Mouse (Mus musculus) kidney, postnatal 0 days (tissue): ENCODE data around the gene Gp1ba. TPM values are rescaled to one million over a fixed set of nuclear protein-coding genes. Genes with fewer than 3 reads are reported as not detected.

Experiments used
- ATAC-seq: fragments of 200-750 bp; cut with Nextera tagmentation; replicated peaks from 2 replicates; pipeline ENCODE4 v1.8.0; 2017; ENCODE audit warnings: low read depth, moderate number of reproducible peaks, moderate TSS enrichment, moderate library complexity; ENCODE audit not compliant: low FRiP score
- DNase-seq: peaks from one replicate; pipeline ENCODE4 v3.0.0-alpha.2; 2016; ENCODE audit warnings: low spot score
- H3K27ac ChIP-seq: fragments of 300-500 bp; sonication (generic); 2 replicates; pipeline ENCODE4 v1.5.1; 2014; ENCODE audit warnings: mild to moderate bottlenecking
- H3K27me3 ChIP-seq: fragments of 300-500 bp; sonication (generic); 2 replicates; pipeline ENCODE4 v1.6.1; 2014; ENCODE audit warnings: low read length, mixed read lengths; ENCODE audit not compliant: insufficient read depth
- H3K36me3 ChIP-seq: fragments of 300-500 bp; sonication (generic); 2 replicates; pipeline ENCODE4 v1.6.1; 2014; ENCODE audit warnings: low read length, mixed read lengths; ENCODE audit not compliant: insufficient read depth
- H3K4me1 ChIP-seq: fragments of 300-500 bp; sonication (generic); replicated peaks from 2 replicates; pipeline ENCODE4 v1.6.1; 2014; ENCODE audit warnings: antibody characterized with exemption, low read length, mixed read lengths; ENCODE audit not compliant: insufficient read depth
- H3K4me2 ChIP-seq: fragments of 300-500 bp; sonication (generic); 2 replicates; pipeline ENCODE4 v1.6.1; 2014; ENCODE audit warnings: mild to moderate bottlenecking, low read length, moderate library complexity, mixed read lengths
- H3K4me3 ChIP-seq: fragments of 300-500 bp; sonication (generic); replicated peaks from 2 replicates; pipeline ENCODE4 v1.5.1; 2014; ENCODE audit warnings: low read depth, low read length
- H3K9ac ChIP-seq: fragments of 300-500 bp; sonication (generic); 2 replicates; pipeline ENCODE4 v1.6.1; 2014; ENCODE audit warnings: low read depth, low read length
- H3K9me3 ChIP-seq: fragments of 300-500 bp; sonication (generic); replicated peaks from 2 replicates; pipeline ENCODE4 v1.6.1; 2016; ENCODE audit warnings: low read length, inconsistent platforms, mixed read lengths
- CTCF ChIP-seq: IDR thresholded peaks from 2 replicates; pipeline ENCODE4 v1.5.1; 2016; ENCODE audit warnings: antibody characterized with exemption, low read depth, mild to moderate bottlenecking, moderate library complexity
- WGBS: fragments of 180-500 bp; shearing (Covaris S2); extraction: QIAGEN DNeasy Blood & Tissue Kit; methylation state at CpG from one replicate; pipeline ENCODE4 v1.1.7; 2014; 5-methylcytosine and 5-hydroxymethylcytosine counted together
- polyA plus RNA-seq: library from polyadenylated mRNA; unstranded; fragments of >200 nt; fragmentation: Nextera tagmentation; extraction: Ambion mirVana; gene quantifications from 2 replicates; pipeline ENCODE4 v1.2.1, GENCODE M21; 2015

Gene Gp1ba
- polyA plus RNA-seq, 1 experiment from 2014 or later = 0.16 TPM

DNA sequence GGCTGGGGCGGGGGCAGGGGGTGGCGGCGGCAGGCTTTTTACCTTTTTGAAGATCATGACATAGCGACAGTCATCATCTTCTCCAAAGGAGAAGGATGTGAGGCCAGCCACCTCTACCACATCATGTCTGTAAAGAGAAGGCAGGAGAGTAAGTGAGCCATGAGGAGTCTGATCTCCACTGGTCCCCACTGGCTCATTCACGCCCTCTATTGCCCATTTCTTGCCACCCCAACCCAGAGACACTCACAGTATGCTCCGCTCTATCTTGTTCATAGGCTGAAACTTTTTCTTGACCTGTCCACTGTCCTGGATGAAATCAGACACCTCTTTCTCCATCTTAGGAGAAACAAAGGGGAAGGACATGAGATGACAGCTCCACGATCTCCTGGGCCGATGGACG is 25.8 kb downstream of the Gp1ba start:
- peaks cover 37% of the 10 kb centered on the region for H3K36me3 ChIP-seq
- ATAC-seq = no peak
- no peak for DNase-seq
- no peak overlapping the region for H3K4me3 ChIP-seq
- H3K9ac ChIP-seq = no peak overlapping the region
- no peak overlapping the region for H3K27ac ChIP-seq
- 85% methylated on average over 9 of the region's 9 CpGs for WGBS
- no peaks in the 10 kb centered on the region for H3K9me3 ChIP-seq
- no peak for TF ChIP-seq CTCF
- H3K27me3 ChIP-seq = no peaks in the 10 kb centered on the region
- H3K4me1 ChIP-seq = peaks cover 7% of the 10 kb centered on the region
- no peak overlapping the region for H3K4me2 ChIP-seq

- TF ChIP-seq CTCF = no peak
- WGBS = 93% methylated on average over 8 of the region's 8 CpGs
- H3K4me1 ChIP-seq = peaks cover 7% of the 10 kb centered on the region
- no peaks in the 10 kb centered on the region for H3K27me3 ChIP-seq
- no peak overlapping the region for H3K9ac ChIP-seq
- DNase-seq (no peak), ATAC-seq (no peak)
- no peak overlapping the region for H3K27ac ChIP-seq
- H3K4me2 ChIP-seq = no peak overlapping the region
- peaks cover 40% of the 10 kb centered on the region for H3K36me3 ChIP-seq
- H3K9me3 ChIP-seq = no peaks in the 10 kb centered on the region
- H3K4me3 ChIP-seq = no peak overlapping the region
Measured at GRCm38 (mm10) chr11:70666687-70667086, 27.8 kb downstream of the Gp1ba start.

GRCm38 (mm10) chr11:70667271-70668150 is 28.6 kb downstream of the Gp1ba start:
- Histone ChIP-seq H3K36me3 (peaks cover 33% of the 10 kb centered on the region), H3K9me3 (no peaks in the 10 kb centered on the region), H3K4me1 (peaks cover 7% of the 10 kb centered on the region), H3K4me3 (peak overlapping the region; percentile 63), H3K27ac (peak overlapping the region; percentile 75), H3K4me2 (peak overlapping the region; percentile 96), H3K27me3 (no peaks in the 10 kb centered on the region), H3K9ac (peak overlapping the region; percentile 60; the same call in 1 of the 2 replicates)
- WGBS = 54% methylated on average over 14 of the region's 14 CpGs
- DNase-seq (no peak), ATAC-seq (no peak)
- TF ChIP-seq CTCF = no peak

- peaks cover 24% of the 10 kb centered on the region for H3K36me3 ChIP-seq
- TF ChIP-seq CTCF = no peak
- H3K27ac ChIP-seq = peak overlapping the region; percentile 75
- no peak for DNase-seq
- ATAC-seq = no peak
- H3K9me3 ChIP-seq = no peaks in the 10 kb centered on the region
- peaks cover 7% of the 10 kb centered on the region for H3K4me1 ChIP-seq
- H3K9ac ChIP-seq = peak overlapping the region; percentile 60
- H3K4me3 ChIP-seq = peak overlapping the region; percentile 63
- WGBS = under 1% methylated on average over 15 of the region's 15 CpGs
- H3K27me3 ChIP-seq = no peaks in the 10 kb centered on the region
- H3K4me2 ChIP-seq = peak overlapping the region; percentile 96
Measured at GRCm38 (mm10) chr11:70668335-70668770, 29.4 kb downstream of the Gp1ba start.

GRCm38 (mm10) chr11:70668771-70669505 is 30.0 kb downstream of the Gp1ba start, which contains the start of gene Spag7:
Spag7 (minus strand) TSS chr11:70669416.
- WGBS = under 1% methylated on average over 44 of the region's 44 CpGs
- Histone ChIP-seq H3K4me1 (peaks cover 7% of the 10 kb centered on the region), H3K9ac (peak within 1 kb of the TSS; percentile 73), H3K4me2 (peak within 1 kb of the TSS; percentile 96), H3K36me3 (peaks cover 22% of the 10 kb centered on the region), H3K9me3 (no peaks in the 10 kb centered on the region), H3K4me3 (peak within 1 kb of the TSS; percentile 63), H3K27ac (peak within 1 kb of the TSS; percentile 98), H3K27me3 (no peaks in the 10 kb centered on the region)
- peak; percentile 100 for DNase-seq
- ATAC-seq = peak; percentile 94
- no peak for TF ChIP-seq CTCF
